10 mouse cellular contexts compared by ENCODE assay signal in the genomic region with DNA sequence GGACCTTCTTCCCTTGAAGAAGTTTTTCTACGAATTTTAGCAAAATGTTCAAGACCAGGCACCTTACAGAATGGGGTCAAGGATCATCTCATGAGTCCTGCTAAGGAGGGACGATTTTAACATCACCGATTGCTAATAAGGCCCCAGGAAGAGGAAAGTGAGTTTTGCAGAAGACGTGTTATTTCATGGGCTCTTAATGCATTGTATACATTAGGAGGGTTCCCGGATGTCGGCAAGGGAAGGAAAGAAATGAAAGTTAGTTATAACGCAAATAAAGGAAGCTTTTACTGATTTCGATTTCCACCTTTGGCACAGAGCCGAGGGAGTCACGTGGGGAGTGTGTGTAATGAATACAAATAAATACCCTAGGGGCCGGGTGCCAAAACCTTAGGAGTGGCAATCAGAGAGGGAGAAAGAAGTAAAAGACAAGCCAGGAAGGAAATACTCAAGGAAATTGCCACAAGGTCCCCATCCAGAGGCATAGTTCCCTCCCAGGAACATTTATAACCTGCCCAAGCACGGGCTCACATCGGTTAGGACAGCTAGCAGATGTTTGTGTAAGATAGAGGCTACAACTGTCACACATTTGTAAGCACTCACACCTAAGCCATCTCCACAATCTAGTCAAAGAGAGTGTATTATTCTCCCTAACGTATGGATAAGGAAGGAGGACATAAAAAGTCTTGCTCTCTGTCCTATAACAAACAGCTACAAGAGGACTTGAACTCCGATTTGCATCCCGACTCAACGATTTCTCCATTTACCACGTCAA. TPM values are rescaled to one million over a fixed set of nuclear protein-coding genes. Genes with fewer than 3 reads are reported as not detected.
DNase-seq lines count a peak whose midpoint lies in the region; ATAC-seq lines count a peak whose summit lies in the region.
"Had no signal": no experiment of that assay in that cellular context is flagged by ENCODE, and none has a peak within 500 bp of the region (broad histone marks: within the 10 kb centered on the region; RNA-seq: fewer than 3 reads in every experiment).

No protein-coding gene starts in this region.

- no peak overlapping the region for H3K9ac ChIP-seq in forebrain, embryonic 14.5 days (ENCODE audit: low read length)
- no peak overlapping the region for H3K9ac ChIP-seq in forebrain, embryonic 13.5 days
- H3K9ac ChIP-seq: heart, embryonic 13.5 days had no signal

- peak; percentile 50 for ATAC-seq in forebrain, embryonic 14.5 days
- no peak for ATAC-seq in forebrain, embryonic 13.5 days
- peak; percentile 72 for ATAC-seq in megakaryocyte progenitor cell, adult 5-6 weeks (replicated peaks; ENCODE audit: poor library complexity)

- H3K27me3 ChIP-seq in forebrain, embryonic 14.5 days (replicated peaks; ENCODE audit: control insufficient read depth, insufficient read depth, low read length): no peaks in the 10 kb centered on the region
- H3K27me3 ChIP-seq in forebrain, embryonic 13.5 days: no peaks in the 10 kb centered on the region
- H3K27me3 ChIP-seq: heart, embryonic 13.5 days had no signal

- H3K4me3 ChIP-seq in forebrain, embryonic 14.5 days (ENCODE audit: low read depth, low read length): no peak overlapping the region
- H3K4me3 ChIP-seq in forebrain, embryonic 13.5 days: no peak overlapping the region
- H3K4me3 ChIP-seq: heart, embryonic 13.5 days had no signal

- H3K4me2 ChIP-seq in forebrain, embryonic 14.5 days (ENCODE audit: low read length): peak overlapping the region; percentile 20; the same call in 1 of the 2 replicates
- H3K4me2 ChIP-seq in forebrain, embryonic 13.5 days: no peak overlapping the region
- H3K4me2 ChIP-seq: heart, embryonic 13.5 days had no signal

- DNase-seq in forebrain, embryonic 14.5 days (ENCODE audit: low spot score): peak; percentile 88
- DNase-seq in ovary, adult 18-20 months (ENCODE audit: low spot score): peak; percentile 8
- DNase-seq in ovary, postnatal 10 days (ENCODE audit: low spot score): no peak
- peak; percentile 60 for DNase-seq in kidney, postnatal 14 days
- no peak for DNase-seq in thymus, postnatal 10 days (ENCODE audit: low spot score in 2 of 2)
- DNase-seq in c-Kit-positive CD71-positive TER-119-positive erythroid progenitor cells, embryonic 14.5 days (ENCODE audit: low spot score): no peak

- no peak overlapping the region for H3K27ac ChIP-seq in forebrain, embryonic 14.5 days (ENCODE audit: low read depth, low read length)
- H3K27ac ChIP-seq in forebrain, embryonic 13.5 days: no peak overlapping the region
- H3K27ac ChIP-seq: heart, embryonic 13.5 days; macrophage had no signal

- no peaks in the 10 kb centered on the region for H3K36me3 ChIP-seq in forebrain, embryonic 14.5 days (ENCODE audit: control insufficient read depth, insufficient read depth, low read length)
- no peaks in the 10 kb centered on the region for H3K36me3 ChIP-seq in forebrain, embryonic 13.5 days (ENCODE audit: poor library complexity, severe bottlenecking)
- H3K36me3 ChIP-seq: heart, embryonic 13.5 days had no signal

- H3K9me3 ChIP-seq in forebrain, embryonic 14.5 days (replicated peaks; ENCODE audit: control insufficient read depth, low read length): no peaks in the 10 kb centered on the region
- no peaks in the 10 kb centered on the region for H3K9me3 ChIP-seq in forebrain, embryonic 13.5 days (replicated peaks)
- H3K9me3 ChIP-seq: heart, embryonic 13.5 days had no signal

- peaks cover 4% of the 10 kb centered on the region; the same call in 1 of the 2 replicates for H3K4me1 ChIP-seq in forebrain, embryonic 14.5 days (ENCODE audit: control insufficient read depth, insufficient read depth, low read length)
- H3K4me1 ChIP-seq in forebrain, embryonic 13.5 days: peaks cover 12% of the 10 kb centered on the region

- WGBS in forebrain, embryonic 14.5 days: 64% methylated on average over 18 of the region's 18 CpGs
- 72% methylated on average over 18 of the region's 18 CpGs for WGBS in forebrain, embryonic 13.5 days

RNA-seq across cellular contexts. Expression of gene Vldlr, which starts 35.7 kb away (rescaled TPM):
- polyA plus RNA-seq in forebrain, embryonic 14.5 days (2014; fragmentation: Nextera tagmentation; extraction: Ambion mirVana): 25.5 and 32.6 TPM in 2 replicates
- polyA plus RNA-seq in forebrain, embryonic 13.5 days (2015; fragmentation: Nextera tagmentation; extraction: Ambion mirVana): 20.8 and 21.4 TPM in 2 replicates
- 0.29 and 0.67 TPM in 2 replicates for total RNA-seq in megakaryocyte progenitor cell, adult 5-6 weeks (2015)
- total RNA-seq in megakaryocyte progenitor cell, adult 5-6 weeks (2017): 0.79 and 1.6 TPM in 2 replicates

Comparison
In these comparisons a context has a peak if more than half of its experiments do, and no peak if none do; other contexts are left out.
1. DNase-seq: peak in forebrain, embryonic 14.5 days (single experiment), ovary, adult 18-20 months (single experiment) and kidney, postnatal 14 days (single experiment); none in ovary, postnatal 10 days (single experiment), thymus, postnatal 10 days (0 of 2) and c-Kit-positive CD71-positive TER-119-positive erythroid progenitor cells, embryonic 14.5 days (single experiment).